Mouse (Mus musculus) liver, postnatal 0 days (tissue): ENCODE data around the gene Nanog.

Experiments used
- CTCF ChIP-seq: sonication (generic); IDR thresholded peaks from 2 replicates; pipeline ENCODE4 v1.5.1; 2016; ENCODE audit warnings: antibody characterized with exemption, low read depth
- EP300 ChIP-seq: IDR thresholded peaks from 2 replicates; pipeline ENCODE4 v1.6.1; 2016; ENCODE audit warnings: antibody characterized with exemption, low read depth, mild to moderate bottlenecking

DNA sequence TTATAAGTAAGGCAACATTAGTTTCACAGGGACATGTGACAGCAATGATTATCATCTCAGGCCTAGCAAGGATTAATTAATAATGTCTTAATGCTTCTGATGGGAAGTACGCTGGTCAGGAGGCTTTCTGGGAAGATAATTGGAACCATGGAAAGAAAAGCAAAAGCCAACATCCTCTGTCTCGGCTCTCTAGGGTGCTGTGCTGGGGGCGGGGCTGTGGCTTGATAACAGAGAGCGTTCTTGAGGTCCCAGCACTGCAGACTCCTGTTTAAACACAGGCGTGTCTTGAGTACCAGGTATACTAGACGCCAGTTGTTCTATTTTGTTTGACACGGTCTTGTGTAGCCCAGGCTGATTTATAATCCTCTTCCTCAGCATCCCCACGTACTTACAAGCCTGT lies 34.5 kb upstream of the Nanog start:
- TF ChIP-seq CTCF (no peak), EP300 (no peak)
